Mouse (Mus musculus) testis, adult 2 months (tissue): ENCODE measurements around the gene Mylk.

ENCODE experiments used
- CTCF ChIP-seq: fragments of 200-500 bp; IDR thresholded peaks from 2 replicates; pipeline ENCODE4 v1.5.1; 2012; ENCODE audit warnings: low read depth, mild to moderate bottlenecking, inconsistent platforms, low read length, moderate library complexity; ENCODE audit not compliant: control insufficient read depth, insufficient read depth, insufficient replicate concordance
- POLR2A ChIP-seq: fragments of 200-500 bp; IDR thresholded peaks from 2 replicates; pipeline ENCODE4 v1.6.1; 2012; ENCODE audit warnings: low read depth, mild to moderate bottlenecking, inconsistent platforms, low read length, moderate library complexity; ENCODE audit not compliant: control insufficient read depth

DNA sequence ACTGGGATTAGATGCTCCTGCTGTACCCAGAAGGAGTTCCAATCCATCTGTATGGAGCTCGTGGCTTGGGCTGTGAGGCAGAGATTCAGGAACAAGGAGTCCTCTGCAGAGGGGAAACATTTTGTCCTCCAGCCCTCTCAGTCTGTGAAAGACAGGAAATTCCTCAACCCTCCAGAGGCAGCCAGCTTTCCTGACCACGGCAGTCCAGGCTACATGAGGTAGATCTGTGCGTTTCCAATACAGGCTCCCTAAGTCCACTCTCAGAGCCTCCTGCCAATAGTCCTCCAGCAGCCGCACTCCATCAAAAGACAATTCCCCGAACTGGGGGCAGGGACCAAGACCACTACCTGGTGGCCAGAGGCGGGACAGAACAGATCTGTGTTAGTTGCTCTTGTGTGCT lies 164.4 kb downstream of the Mylk start:
- TF ChIP-seq CTCF: no peak
- no peak for TF ChIP-seq POLR2A
